Mouse (Mus musculus) c-Kit-positive CD71-positive TER-119-positive erythroid progenitor cells, embryonic 14.5 days (primary cell): Measurements from ENCODE around the gene Mical3.

Source experiments
- DNase-seq: peaks from one replicate; pipeline ENCODE4 v3.0.0-alpha.2; 2013; ENCODE audit warnings: low spot score

Gene Mical3

GRCm38 (mm10) chr6:121109181-121109981 is 21.4 kb downstream of the Mical3 start:
- peak; percentile 56 for DNase-seq

DNA sequence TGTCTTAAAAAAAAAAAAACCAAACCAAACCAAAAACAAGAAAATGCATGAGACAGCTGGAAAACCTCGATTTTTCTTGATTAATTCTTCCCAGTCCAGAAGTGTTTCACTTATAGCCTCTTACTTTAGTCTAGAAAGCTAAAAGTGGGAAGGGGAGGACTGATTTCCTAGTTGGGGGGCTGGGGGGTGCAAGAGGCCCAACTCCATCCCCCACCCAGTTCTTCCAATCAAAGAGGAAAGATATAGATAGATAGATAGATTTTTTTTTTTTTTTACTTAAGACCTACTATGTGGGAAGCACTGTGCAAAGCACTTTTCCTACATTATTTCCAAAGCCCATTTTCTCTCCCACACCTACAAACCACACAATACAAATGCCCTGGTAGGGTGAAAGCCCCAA is 22.7 kb downstream of the Mical3 start:
- DNase-seq: no peak

GRCm38 (mm10) chr6:121106711-121107405 is 23.9 kb downstream of the Mical3 start:
- no peak for DNase-seq

DNA sequence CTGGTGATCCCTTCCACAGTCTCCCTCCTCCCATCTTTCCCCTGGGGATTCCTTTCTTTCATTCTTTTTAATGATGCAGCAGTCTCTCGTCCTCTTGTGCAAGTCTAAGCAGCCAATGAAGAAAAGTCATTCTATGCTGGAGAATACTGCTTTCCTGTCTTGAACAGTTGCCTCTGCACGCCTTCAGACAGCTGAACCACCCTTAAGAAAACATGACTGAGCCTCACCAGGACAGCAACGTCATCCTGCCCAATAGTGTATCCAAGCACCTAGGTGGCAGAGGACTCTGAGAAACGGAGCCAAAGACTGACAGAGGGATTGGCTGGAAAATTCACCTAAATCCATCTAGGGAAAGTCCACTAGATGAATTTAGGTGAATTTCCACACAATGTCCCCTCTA is 25.1 kb downstream of the Mical3 start:
- DNase-seq: no peak

DNA sequence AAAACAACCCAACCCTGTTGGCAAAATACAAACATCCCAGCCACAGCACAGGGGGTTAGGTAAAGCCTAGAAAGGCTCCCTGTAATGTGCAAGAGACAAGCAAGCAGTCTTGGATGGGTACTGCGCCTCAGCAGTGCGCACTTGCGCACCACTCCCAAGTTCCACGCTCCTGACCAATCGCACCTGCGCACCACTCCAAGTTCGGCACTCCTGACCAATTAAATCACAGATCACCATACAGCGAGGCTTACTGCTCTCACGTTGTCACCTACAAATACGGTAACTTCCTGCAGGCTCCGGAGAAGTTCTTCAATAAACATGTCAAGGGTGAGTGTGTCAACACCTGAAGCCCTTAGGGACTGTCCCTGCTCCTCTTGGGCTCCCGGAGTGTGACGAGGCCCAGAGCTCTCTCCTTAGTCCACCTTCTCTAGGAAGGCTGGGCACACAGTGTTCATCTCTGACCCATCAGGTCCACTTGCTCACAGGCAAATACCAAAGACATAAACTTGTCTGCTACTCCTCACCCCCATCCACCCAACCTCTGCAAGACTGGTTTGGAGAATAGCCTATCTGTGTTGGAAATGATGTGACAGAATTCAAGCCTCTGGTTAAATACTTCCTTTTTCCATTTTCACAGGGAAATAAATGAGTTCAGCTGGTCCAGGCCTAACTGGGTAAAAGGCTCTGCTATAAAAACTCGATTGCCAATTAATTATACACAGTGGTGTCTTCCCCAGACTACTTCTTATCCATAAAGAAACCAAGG is 27.2 kb downstream of the Mical3 start:
- DNase-seq: no peak

DNA sequence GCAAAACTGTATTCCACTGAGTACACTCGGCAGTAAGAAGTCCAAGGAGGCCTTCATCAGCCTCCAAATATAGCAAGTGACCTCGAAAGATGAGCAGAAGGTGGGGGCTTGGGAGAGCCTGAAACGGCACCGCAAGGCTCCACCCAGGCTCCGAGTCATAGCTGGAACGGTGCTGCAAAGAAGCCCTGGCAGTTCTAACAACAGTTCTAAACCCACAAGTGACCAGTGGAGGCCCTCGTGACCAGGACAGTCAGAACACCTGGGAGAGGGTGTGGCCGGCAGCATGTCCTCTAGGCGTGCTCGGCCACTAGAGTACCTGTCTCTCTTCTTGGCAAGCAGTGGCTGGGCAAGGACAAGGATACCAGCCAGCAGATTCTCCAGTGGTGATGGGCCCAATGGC is 27.9 kb downstream of the Mical3 start:
- no peak for DNase-seq

DNA sequence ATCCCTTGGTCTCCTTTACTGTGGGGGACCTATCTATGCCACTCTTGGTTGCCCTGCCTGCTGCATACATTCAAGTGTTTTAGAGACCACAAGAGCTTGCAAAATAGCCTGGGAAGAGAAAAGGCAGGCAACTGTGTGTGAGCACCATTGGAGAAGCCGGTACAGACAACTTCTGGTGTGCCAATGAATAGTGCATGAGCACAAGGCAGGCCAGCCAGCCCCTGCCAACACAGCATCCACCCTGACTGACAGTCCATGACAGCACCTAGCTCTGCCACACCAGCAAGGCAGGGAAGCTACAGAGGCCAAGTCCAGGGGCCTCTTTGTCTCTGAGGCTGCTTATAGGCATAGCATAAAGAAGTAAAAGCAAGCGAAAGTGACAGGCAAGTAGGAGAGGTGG is 28.7 kb downstream of the Mical3 start:
- no peak for DNase-seq

DNA sequence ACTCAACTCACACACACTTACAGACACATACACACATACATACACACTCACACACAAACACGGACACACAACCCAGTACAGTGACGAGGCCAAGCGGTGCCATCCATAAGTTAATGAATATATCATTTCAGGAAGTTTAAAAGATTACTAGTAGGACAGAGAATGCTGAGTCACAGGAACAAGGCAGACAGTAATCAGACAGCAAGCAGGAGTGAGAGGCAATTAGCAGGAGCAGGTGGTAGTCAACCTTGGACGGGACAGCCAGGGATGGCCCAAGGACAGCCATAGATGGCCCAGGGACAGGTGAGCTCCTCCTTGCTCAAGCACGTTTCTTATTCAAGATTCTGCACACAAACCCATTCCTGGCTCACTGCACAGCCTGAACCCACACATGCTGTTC is 29.6 kb downstream of the Mical3 start:
- DNase-seq: no peak

DNA sequence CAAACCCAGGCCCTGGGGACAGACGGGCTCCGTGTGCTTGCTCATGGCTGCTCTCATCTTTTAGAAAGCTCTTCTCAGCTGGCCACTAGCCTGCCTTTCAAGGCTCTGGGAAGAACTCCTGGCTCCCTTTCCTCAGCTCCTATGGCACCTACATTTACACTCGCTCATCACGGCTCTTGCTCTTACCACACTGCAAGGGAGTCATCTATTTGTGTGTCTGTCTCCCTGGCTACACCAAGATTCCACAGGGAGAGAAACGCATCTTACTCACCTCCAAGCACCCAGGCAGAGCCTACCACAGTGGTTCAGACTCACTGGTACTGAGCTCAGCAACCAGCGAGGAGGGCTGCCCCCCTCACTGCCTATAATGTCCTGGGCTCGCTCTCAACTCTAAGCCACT is 31.0 kb downstream of the Mical3 start:
- no peak for DNase-seq

- DNase-seq: no peak
These were observed 31.6 kb downstream of the Mical3 start for GRCm38 (mm10) chr6:121099228-121099608.

DNA sequence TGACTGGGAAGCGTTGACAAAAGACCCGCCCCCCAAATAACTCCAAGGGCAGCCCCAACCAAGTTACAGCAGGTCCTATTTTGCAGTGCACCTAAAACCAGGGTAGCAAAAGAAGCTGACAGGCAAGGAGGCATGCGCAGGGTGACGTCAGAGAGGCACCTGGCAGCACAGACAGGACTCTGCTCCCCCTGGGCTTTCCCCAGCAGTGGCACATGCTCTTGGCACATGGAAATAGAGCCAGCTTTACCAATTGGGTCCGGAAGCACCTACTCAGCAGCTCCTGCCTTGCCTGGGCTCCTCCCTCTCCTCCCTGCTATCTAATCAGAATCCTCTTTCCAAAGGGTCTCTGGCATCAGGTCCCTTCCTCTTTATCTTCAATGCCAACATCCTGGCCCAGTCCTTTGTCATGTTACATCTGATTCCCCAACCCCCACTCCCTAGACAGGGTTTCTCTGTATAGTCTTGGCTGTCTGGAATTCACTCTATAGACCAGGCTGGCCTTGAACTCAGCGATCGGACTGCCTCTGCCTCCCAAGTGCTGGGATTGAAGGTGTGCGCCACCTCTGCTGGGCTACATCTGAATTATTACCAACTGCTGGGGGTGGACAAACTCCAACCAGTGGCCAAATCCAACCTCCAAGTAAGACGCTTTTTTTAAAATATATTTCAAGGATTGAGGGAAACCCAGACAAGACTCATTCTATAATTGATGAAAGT is 32.1 kb downstream of the Mical3 start:
- no peak for DNase-seq

DNA sequence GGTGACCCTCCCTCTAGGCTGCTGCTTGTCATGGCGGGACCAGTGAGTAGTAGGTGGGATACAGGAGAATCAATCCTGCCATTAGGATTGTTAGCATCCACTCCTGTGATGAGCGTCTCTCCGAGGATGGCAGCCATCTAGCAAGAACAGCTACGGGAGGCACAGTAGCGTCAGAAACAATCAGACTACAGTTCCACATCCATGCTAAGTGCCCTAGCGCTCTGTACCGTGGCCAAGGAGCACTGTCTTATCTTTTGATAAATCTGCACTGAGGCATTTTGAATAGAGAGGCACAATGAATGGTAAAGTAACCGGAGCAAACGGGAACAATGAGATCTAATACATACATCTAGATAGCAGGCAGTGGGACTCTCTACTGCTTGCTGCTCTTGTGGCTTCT is 32.7 kb downstream of the Mical3 start:
- DNase-seq: no peak

GRCm38 (mm10) chr6:121096862-121097261 is 33.9 kb downstream of the Mical3 start:
- DNase-seq: no peak

DNA sequence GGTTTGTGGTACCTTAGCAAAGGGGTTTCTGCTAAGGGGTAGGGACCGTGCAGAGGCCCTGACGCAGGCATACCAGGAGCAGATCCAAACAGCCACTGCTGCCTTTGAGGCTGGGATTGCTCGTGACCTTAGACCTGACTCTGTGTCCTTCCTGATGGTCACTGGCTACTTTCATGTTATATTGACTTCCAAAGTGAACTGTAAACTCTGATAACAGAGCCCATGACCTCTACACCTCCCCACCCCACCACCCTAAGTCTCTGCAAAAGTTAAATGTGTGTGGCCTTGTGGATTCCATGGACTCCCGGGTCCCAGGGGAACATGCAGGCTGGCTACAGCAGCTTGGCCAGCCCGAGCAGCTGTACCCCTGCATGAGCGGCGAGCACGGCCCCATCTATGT is 34.4 kb downstream of the Mical3 start:
- no peak for DNase-seq

GRCm38 (mm10) chr6:121093662-121094408 is 37.0 kb downstream of the Mical3 start:
- DNase-seq: peak; percentile 87

- DNase-seq: no peak
These were observed 40.0 kb downstream of the Mical3 start for GRCm38 (mm10) chr6:121090786-121091185.

GRCm38 (mm10) chr6:121087586-121088245 is 43.1 kb downstream of the Mical3 start:
- no peak for DNase-seq

DNA sequence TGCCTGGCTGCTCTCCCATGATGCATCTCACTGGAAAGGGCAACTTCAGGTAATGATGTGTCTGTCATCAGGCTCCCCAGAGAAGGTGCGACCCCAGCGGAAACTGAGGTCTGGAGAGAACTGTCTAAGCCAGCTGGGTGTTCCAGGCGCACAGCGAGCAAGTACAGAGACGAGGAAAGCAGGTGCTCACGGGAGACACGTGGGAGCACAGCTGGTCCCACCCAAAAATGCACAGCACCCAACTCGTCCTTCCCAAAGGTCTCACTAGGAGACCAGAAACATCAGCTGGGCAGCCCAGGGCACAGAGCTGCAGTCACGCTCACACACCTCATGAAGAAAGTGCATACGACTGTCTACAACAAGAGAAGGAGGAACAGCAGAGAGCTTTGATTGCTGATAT is 43.7 kb downstream of the Mical3 start:
- DNase-seq: no peak

- DNase-seq: no peak
These were observed 44.6 kb downstream of the Mical3 start for GRCm38 (mm10) chr6:121086226-121086625.

DNA sequence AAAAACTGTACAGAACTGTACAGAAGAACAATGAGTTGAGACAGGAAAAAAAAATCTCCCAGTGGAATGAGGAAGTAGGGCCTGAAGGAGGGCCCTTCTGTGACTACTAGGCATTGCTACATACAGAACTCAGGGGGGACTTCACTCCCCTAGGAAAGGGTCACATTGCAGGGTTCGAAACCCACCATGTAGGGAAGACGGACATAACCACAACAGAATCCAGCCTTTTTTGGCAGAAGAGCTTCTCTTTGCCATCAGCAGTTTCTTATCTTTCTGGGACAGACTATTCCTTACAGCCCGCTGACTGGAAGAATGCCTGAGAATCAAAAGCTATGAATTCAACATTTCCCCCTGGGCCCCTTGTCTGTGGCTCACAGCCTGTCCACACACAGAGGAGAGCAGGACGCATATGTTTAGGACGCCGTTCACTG is 46.7 kb downstream of the Mical3 start:
- DNase-seq: peak; percentile 75

DNA sequence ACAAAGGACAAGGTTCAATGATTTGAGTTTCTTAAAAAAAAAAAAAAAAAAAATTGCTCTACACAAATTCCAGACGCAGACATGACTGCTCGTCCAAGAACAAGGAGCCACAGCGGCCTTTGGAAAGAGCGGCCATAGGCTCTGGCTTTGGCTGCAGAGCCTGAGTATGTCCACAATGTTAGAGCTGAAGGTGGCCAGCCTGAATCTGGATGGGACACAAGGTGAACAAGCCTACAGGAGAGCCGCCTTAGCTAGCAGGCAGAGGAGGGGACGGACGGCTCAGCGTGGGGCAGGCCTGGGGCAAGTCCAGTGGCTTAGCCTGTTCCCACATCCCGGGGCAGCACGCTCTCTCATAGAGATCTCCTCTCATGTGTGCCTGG is 48.7 kb downstream of the Mical3 start:
- DNase-seq: no peak
